Mouse (Mus musculus) gastrocnemius, adult 18-20 months (tissue): Measurements from ENCODE around the gene Gm28539. TPM values are rescaled to one million over a fixed set of nuclear protein-coding genes. Genes with fewer than 3 reads are reported as not detected.
"Not testable (repeated sequence)": the region's sequence is repeated elsewhere in the genome, so short reads cannot be mapped to it uniquely, and the experiment has no call there.

Experiments
- DNase-seq: peaks from one replicate; pipeline ENCODE4 v3.0.0; 2021; ENCODE audit warnings: low spot score
- total RNA-seq, 2 experiments: library from RNA; stranded (reverse); gene quantifications; 2 replicates each; pipeline ENCODE4 v1.2.3; 2021

Gm28539 gene
- total RNA-seq, 2 experiments from 2014 or later: 0.38 to 1.7 TPM

- not testable (repeated sequence) for DNase-seq
Measured at GRCm38 (mm10) chr16:18849521-18850190, 13.3 kb downstream of the Gm28539 start.

GRCm38 (mm10) chr16:18858551-18858950 is 22.2 kb downstream of the Gm28539 start:
- peak; percentile 55 for DNase-seq

- peak; percentile 77 for DNase-seq
Measured at GRCm38 (mm10) chr16:18860186-18860585, 23.8 kb downstream of the Gm28539 start.

- DNase-seq: not testable (repeated sequence)
Measured at GRCm38 (mm10) chr16:18870495-18870894, 34.1 kb downstream of the Gm28539 start.

GRCm38 (mm10) chr16:18876091-18876441 is 39.7 kb downstream of the Gm28539 start:
- no peak for DNase-seq

GRCm38 (mm10) chr16:18876442-18877308 is 40.3 kb downstream of the Gm28539 start, which contains the start of the genes Mrpl40 and Hira:
Gene Mrpl40 (minus strand): TSS chr16:18876862.
Gene Hira (plus strand): TSS chr16:18877037.
- DNase-seq: peak; percentile 93

GRCm38 (mm10) chr16:18877386-18878090 is 41.2 kb downstream of the Gm28539 start:
- peak; percentile 15 for DNase-seq

- DNase-seq: no peak
Measured at GRCm38 (mm10) chr16:18878091-18878720, 41.8 kb downstream of the Gm28539 start.

GRCm38 (mm10) chr16:18884044-18884443 is 47.7 kb downstream of the Gm28539 start:
- DNase-seq: no peak

GRCm38 (mm10) chr16:18893840-18894372 is 57.5 kb downstream of the Gm28539 start:
- DNase-seq: no peak

GRCm38 (mm10) chr16:18895249-18895648 is 58.9 kb downstream of the Gm28539 start:
- no peak for DNase-seq

- DNase-seq: peak; percentile 9
Measured at GRCm38 (mm10) chr16:18896429-18896828, 60.0 kb downstream of the Gm28539 start.

- DNase-seq: no peak
Measured at GRCm38 (mm10) chr16:18905648-18906047, 69.3 kb downstream of the Gm28539 start.

GRCm38 (mm10) chr16:18916064-18916463 is 79.7 kb downstream of the Gm28539 start:
- no peak for DNase-seq

- DNase-seq: no peak
Measured at GRCm38 (mm10) chr16:18921771-18922170, 85.4 kb downstream of the Gm28539 start.

GRCm38 (mm10) chr16:18927963-18928362 is 91.6 kb downstream of the Gm28539 start:
- DNase-seq: no peak

- DNase-seq: no peak
Measured at GRCm38 (mm10) chr16:18938321-18939082, 102.1 kb downstream of the Gm28539 start.

- no peak for DNase-seq
Measured at GRCm38 (mm10) chr16:18943906-18944305, 107.5 kb downstream of the Gm28539 start.

- no peak for DNase-seq
Measured at GRCm38 (mm10) chr16:18948941-18949340, 112.6 kb downstream of the Gm28539 start.

GRCm38 (mm10) chr16:18950351-18950750 is 114.0 kb downstream of the Gm28539 start:
- DNase-seq: no peak
